Mouse (Mus musculus): ENCODE data around the gene Cxcl1.
"Not testable (repeated sequence)": the region's sequence is repeated elsewhere in the genome, so short reads cannot be mapped to it uniquely, and the experiment has no call there.

Gene Cxcl1

DNA sequence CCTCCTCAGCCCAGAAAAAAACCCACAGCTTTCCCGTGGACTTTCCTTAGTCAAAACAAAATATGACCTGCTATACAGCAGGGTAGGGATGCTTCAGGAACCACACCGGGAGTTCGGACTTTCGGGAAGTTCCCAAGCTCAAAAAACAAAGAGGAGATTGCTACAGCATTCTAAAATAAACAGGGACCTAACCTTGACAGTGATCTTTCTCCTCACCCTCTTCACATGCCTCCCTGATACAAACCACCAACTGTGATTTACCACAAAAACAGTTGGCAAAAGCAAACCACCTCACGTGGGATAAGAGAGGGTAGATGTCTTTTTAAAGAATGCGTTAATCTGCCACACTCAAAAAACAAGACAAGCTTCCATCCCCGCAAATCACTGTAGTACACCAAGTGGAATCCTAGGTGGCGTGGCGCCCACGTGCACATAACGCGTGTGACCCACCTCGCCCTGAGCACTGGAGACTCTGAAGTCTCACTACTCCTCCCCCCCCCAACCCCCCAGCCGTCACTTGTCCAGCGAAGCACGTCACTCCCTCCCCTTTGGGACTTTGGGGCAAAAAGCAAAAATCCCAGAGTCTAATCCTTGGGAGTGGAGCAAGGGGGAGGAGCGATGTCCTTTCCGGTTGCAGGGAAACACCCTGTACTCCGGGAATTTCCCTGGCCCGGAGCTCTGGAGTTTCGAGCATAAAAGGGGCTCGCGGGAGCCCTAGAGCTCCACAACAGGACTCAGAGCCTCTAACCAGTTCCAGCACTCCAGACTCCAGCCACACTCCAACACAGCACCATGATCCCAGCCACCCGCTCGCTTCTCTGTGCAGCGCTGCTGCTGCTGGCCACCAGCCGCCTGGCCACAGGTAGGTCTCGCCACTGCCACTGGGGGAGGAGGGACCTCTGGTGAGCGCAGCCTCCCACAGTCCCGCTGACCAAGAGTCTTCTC, at the start of gene Cxcl1:
Cxcl1 (plus strand) TSS at position 723 of the 945 bp plus-strand sequence.
- DNase-seq (ENCODE audit: low spot score), result peak; percentile 61

DNA sequence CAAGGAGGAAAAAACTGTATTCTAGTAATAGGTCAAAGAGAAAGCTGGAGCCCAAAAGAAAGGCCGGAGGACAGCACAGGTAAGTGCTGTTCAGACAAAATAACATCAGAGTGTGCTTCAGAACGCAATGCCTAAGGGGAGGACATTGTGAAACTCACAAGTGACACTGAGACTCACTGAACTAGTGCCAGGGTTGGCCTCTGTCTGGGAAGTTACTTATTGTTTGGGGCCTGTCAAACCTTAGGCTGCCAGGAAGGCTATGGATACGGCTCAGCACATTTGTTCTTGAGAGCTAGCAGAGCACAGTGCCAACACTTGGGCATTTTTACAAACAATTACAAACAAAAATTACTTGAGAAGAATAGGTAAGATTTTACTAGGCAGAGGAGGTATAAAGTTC, 47.1 kb upstream of the Cxcl1 start:
- DNase-seq (ENCODE audit: low spot score), result no peak

GRCm38 (mm10) chr5:90850096-90850495, 40.9 kb upstream of the Cxcl1 start:
- DNase-seq (ENCODE audit: low spot score), result not testable (repeated sequence)

DNA sequence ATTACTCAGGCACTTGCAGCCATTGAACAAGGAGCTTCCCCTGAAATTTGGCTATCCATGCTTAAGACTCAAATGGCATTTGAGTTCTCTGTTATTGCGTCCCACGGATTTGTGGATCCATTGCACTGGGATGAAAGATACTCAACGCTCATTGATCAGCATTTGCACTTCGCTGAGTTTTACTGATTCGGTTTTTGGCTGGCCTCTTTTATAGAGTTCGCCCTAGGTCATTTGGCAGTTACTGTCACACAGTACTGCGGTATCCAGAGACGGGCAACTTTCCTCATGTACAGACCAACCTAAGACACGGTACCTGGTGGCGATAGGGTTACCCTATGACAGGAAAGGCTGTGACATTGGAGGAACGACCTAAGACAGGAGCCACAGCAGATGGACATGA, 39.6 kb upstream of the Cxcl1 start:
- not testable (repeated sequence) for DNase-seq (ENCODE audit: low spot score)

- DNase-seq (ENCODE audit: low spot score), result no peak
These were observed 37.8 kb upstream of the Cxcl1 start for GRCm38 (mm10) chr5:90853206-90853605.

DNA sequence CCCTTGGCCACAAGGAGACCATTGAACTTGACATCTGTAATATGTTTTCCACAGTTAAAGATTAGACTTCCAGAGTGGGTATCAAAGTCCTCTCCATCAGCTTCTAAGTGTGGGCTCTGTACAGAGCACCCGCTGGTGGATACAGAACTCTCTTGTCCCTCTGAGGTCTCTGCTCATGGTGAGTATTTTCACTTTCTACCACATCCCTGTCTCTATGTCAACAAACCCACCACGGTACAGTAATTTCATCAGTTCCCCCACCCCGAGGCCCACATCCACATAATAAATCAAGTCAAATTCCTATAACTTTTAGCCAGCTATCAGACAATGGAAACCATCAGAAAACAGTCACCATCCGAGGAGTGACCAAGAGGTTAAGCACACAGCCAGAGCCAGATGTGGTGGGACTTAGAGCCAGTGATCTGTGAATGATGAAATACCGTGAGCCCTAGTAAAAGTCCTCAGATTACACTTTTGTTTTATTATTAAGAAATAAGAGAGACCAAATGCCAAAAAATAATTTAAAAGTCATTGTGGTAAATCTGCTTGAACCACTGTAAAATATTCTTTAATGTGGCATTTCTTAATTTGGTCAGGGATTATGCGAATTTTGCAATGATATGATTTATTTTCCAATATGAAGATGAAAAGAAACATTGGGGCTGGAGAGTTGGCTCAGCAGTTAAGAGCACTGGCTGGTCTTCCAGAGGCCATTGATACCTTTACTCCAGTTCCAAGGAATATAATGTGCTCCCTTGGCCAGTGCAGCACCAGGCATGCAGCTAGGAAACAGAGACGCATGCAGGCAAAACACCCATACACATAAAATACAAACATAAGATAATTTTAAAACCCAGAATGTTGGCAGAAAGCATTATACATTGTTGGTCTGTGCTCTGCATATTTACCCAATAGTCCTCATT, 35.5 kb upstream of the Cxcl1 start:
- no peak for DNase-seq (ENCODE audit: low spot score)

- no peak for DNase-seq (ENCODE audit: low spot score)
These were observed 33.6 kb upstream of the Cxcl1 start for GRCm38 (mm10) chr5:90857463-90857862.

DNA sequence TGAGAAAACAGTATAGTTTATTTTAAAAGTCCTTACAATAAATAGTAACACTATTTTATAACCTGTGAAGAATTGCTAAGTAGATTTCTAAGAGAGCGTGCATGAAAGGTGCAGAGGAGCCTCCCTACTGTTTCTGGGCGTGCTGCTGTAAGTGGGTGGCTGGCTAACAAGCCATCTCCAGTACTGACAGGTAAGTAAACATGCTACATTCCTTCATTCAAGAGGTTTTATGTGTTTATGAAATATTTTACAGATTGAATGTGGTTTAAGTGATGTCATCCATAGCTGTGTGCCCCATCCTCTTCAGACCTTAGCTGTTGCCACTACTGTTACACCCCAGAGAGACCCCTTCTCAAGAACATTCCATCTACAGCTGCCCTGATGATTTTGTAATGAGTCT, 32.6 kb upstream of the Cxcl1 start:
- DNase-seq (ENCODE audit: low spot score), result no peak

DNA sequence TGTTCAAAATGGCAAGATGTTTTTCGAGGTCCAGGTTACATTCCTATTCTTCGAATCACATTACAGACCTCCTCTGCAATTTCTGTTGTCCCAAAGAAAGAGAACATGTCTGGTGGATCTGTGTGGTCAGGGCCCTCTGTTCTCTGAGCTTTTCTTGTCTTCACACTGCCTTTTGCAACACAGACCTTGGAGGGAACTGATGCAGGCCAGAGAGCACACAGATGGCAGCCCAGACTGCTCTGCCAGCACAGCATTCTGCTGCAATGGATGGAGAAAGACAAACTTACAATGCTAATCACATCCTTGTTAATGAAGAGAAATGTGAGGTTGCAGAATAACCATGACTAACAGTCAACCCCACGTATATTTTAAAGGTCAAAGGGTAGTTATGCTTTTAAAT, 32.0 kb upstream of the Cxcl1 start:
- DNase-seq (ENCODE audit: low spot score), result no peak

DNA sequence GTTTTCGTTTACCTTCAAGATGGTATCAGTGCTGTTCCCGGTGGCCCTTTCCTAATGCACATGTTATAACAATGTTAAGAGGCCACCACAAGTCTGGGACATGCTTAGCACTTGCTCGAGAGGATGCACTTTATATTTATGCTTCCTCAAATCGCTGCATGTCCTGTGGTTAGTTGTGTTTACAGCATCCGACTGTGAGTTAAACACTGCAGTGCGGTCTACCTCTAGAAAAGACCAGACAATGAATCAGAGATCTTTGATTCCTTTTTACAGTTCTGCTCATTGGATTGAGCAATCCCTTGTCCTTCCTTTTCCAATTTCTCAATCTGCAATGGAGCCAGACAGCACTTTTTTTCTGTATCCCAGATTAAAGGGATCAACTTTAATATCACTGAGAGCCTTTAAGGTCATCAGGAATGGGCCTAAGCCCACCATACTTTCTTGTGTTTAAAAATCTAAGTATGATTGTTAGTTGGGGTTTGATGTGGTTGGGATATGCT, 29.1 kb upstream of the Cxcl1 start:
- no peak for DNase-seq (ENCODE audit: low spot score)

DNA sequence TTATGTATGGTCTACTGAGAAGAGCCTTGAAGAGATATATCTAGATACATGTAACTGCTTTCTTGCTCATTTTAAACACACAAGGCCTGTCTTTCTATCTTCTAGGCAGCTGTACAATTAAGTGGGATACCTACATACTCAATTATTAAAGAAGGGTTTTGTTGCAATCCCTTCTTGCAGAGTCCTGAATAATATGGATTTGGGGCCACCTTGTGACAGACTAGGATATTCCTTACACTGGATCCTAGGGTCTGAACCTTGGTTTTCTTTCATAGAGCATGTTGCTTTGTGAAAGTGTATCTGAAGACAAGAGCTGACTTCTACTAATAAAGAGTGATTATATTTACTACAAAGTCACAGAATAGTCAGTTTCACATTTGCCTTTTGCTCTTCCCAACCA, 24.3 kb upstream of the Cxcl1 start:
- DNase-seq (ENCODE audit: low spot score), result no peak

DNA sequence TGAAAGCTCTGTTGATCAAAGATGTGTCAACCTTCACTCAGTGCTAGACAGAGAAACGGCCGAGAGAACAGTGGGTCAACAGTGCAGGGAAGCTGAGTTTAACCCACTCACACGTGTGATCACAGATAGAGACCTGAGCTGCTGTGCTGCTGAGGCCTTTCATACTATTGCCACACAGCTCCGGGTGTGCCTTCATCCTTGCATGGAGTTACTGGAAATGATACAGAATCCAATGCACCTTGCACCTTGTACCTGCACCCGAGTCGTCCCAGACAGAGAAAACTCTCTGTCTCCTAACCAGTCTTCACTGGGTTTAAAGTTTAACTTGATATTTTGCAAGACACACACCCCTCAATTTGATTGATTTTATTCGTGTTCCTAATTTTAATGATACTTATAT, 18.7 kb upstream of the Cxcl1 start:
- no peak for DNase-seq (ENCODE audit: low spot score)

GRCm38 (mm10) chr5:90876045-90876444, 15.0 kb upstream of the Cxcl1 start:
- no peak for DNase-seq (ENCODE audit: low spot score)

- no peak for DNase-seq (ENCODE audit: low spot score)
These were observed 14.4 kb upstream of the Cxcl1 start for GRCm38 (mm10) chr5:90876471-90877172.

DNA sequence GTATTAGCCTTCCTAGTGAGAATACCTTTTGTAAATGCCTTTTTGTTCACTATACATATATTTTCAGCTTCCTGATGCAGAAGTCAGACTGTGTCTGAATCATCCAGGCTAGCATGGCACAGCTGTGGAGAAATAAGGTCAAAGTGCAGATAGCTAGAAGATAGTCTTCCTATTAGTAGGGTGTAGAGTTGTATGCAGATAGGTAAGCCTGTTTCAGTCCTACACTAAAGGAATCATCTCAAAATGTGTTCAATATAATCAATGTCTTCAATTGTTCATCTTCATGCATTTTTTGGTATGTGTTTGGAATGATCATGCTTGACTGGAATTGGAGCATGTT, 13.9 kb upstream of the Cxcl1 start:
- DNase-seq (ENCODE audit: low spot score), result no peak

DNA sequence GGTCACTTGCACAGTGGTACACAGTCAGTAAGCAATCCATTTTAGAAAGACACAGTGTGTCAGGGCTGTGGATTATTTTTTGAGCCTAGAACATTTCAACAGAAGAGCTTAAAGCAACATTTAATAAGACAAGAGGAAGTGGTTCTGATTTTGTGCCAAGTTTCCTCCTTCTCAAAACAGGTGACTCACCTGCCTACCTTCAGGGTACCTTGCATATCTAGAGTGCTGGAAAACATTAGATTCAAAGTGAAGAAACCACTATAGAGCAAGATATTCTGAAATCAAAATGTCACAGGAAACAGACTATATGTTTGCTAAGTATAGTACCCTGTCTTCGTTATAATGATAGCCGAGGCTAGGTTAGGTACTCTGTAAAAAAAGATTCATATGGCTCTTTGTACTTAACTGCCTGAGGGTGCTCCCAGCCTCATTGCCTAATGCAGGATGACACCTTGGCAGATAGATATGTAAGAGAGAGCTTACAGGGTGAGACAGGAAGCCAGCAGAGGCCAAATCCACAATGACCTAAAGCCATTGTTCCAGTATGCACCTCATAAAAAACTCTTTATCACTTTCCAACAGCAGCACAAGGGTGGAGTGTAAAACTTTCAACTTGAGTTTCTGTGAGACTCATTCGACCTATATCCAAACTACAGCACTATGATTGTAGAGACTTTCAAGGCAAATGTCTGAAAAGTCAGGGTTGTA, 11.6 kb upstream of the Cxcl1 start:
- DNase-seq (ENCODE audit: low spot score), result no peak

DNA sequence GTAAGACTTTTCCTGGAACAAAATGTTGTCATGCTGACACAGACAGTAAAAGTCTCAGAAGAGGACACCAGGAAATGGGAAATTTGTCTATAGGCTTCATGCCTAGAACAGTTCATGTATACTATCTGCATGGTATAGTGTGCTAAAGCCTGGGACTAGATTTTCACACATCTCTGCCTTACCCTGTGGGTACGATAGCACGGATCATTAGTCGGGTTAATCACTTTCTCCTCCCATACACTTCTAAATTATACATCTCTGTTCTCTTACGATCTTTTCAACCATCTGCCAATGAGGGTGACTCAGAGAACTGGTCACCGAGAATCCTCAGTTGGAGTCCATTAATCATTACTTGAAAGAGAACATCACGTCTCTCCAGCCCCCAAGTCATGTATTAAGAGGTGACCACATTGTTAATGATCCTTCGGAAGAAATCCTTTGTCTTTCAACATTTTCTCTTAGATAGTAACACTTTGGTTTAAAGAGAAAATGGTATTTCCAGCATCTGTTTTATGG, 10.6 kb upstream of the Cxcl1 start:
- DNase-seq (ENCODE audit: low spot score), result no peak

GRCm38 (mm10) chr5:90881021-90881420, 10.0 kb upstream of the Cxcl1 start:
- DNase-seq (ENCODE audit: low spot score), result no peak

- DNase-seq (ENCODE audit: low spot score), result no peak
These were observed 9.4 kb upstream of the Cxcl1 start for GRCm38 (mm10) chr5:90881682-90882081.

GRCm38 (mm10) chr5:90882146-90882545, 8.9 kb upstream of the Cxcl1 start:
- no peak for DNase-seq (ENCODE audit: low spot score)

GRCm38 (mm10) chr5:90884628-90885242, 6.3 kb upstream of the Cxcl1 start:
- no peak for DNase-seq (ENCODE audit: low spot score)

Data from ovary, postnatal 36 days (tissue).